ENCODE assay signal across 10 mouse cellular contexts in the genomic region with DNA sequence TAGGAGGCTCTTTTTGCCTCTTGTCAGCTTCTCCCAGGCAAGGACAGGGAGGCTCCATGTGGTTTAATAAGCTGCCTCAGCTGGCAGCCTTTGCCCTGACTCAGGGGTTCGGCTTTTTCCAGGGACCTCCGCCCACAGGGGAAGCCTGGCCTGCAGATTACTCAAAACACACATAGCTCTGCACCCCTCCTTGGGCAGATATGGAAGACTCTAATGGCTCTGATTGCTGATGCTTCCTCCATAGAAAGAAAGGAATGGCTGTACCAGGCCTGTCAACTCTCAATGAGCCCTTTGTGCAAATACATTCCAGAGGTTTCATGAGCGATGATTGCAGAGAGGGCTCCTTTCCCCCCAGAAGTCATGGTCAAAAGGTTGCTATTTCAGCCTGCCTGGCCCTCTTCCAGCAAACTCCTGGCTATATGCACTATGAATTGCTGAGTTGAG.
DNase-seq lines count a peak whose midpoint lies in the region; ATAC-seq and TF ChIP-seq lines count a peak whose summit lies in the region.
"Had no signal": no experiment of that assay in that cellular context is flagged by ENCODE, and none has a peak within 500 bp of the region (broad histone marks: within the 10 kb centered on the region; RNA-seq: fewer than 3 reads in every experiment).

No protein-coding gene starts in this region.

- H3K4me1 ChIP-seq in forebrain, embryonic 10.5 days, result peaks cover 11% of the 10 kb centered on the region
- peaks cover 5% of the 10 kb centered on the region; the same call in 1 of the 2 replicates for H3K4me1 ChIP-seq in forebrain, embryonic 15.5 days
- H3K4me1 ChIP-seq in hindbrain, embryonic 14.5 days (replicated peaks; ENCODE audit: control insufficient read depth, insufficient read depth, low read length), result no peaks in the 10 kb centered on the region
- no peaks in the 10 kb centered on the region for H3K4me1 ChIP-seq in stomach, postnatal 0 days (replicated peaks; ENCODE audit: control insufficient read depth, insufficient read depth)

- no peak for ATAC-seq in forebrain, embryonic 15.5 days (replicated peaks)
- ATAC-seq in hindbrain, embryonic 14.5 days (ENCODE audit: low FRiP score), result peak; percentile 48; the same call in 1 of the 2 replicates
- ATAC-seq in stomach, postnatal 0 days (ENCODE audit: low FRiP score, low TSS enrichment), result no peak; the same call in 1 of the 2 replicates

- no peaks in the 10 kb centered on the region for H3K9me3 ChIP-seq in forebrain, embryonic 10.5 days
- no peaks in the 10 kb centered on the region for H3K9me3 ChIP-seq in forebrain, embryonic 15.5 days
- H3K9me3 ChIP-seq in hindbrain, embryonic 14.5 days (ENCODE audit: control insufficient read depth, low read length), result no peaks in the 10 kb centered on the region
- H3K9me3 ChIP-seq in stomach, postnatal 0 days (ENCODE audit: control insufficient read depth, low read length), result no peaks in the 10 kb centered on the region

- DNase-seq in forebrain, embryonic 10.5 days (ENCODE audit: extremely low spot score, low spot score), result peak; percentile 14
- DNase-seq in urinary bladder, postnatal 14 days (ENCODE audit: low spot score), result peak; percentile 27
- DNase-seq in urinary bladder, postnatal 25 days (ENCODE audit: low spot score), result no peak
- no peak for DNase-seq in hindbrain, embryonic 14.5 days (ENCODE audit: low spot score)
- peak; percentile 26 for DNase-seq in stomach, postnatal 0 days (ENCODE audit: low spot score)
- no peak for DNase-seq in adipocyte (ENCODE audit: low spot score)
- no peak for DNase-seq in left cerebral cortex, adult 18-20 months (ENCODE audit: low spot score in 2 of 2)
- DNase-seq: B cell, adult 2 months had no signal

- no peaks in the 10 kb centered on the region for H3K36me3 ChIP-seq in forebrain, embryonic 10.5 days (replicated peaks)
- no peaks in the 10 kb centered on the region for H3K36me3 ChIP-seq in forebrain, embryonic 15.5 days
- no peaks in the 10 kb centered on the region for H3K36me3 ChIP-seq in hindbrain, embryonic 14.5 days (replicated peaks; ENCODE audit: control insufficient read depth, insufficient read depth)
- H3K36me3 ChIP-seq in stomach, postnatal 0 days (ENCODE audit: control insufficient read depth, insufficient read depth, low read length), result no peaks in the 10 kb centered on the region

- 47% methylated on average over 3 of the region's 3 CpGs for WGBS in forebrain, embryonic 10.5 days
- 17% methylated on average over 3 of the region's 3 CpGs for WGBS in forebrain, embryonic 15.5 days
- 17% methylated on average over 3 of the region's 3 CpGs for WGBS in hindbrain, embryonic 14.5 days
- 38% methylated on average over 3 of the region's 3 CpGs for WGBS in stomach, postnatal 0 days

- TF ChIP-seq EP300 in stomach, postnatal 0 days (optimal IDR thresholded peaks at IDR 0.05), result no peak

- no peak for TF ChIP-seq CTCF in stomach, postnatal 0 days (IDR thresholded peaks at IDR 0.05; ENCODE audit: low read depth)

- H3K27ac ChIP-seq in forebrain, embryonic 10.5 days, result peak overlapping the region; percentile 65
- no peak overlapping the region for H3K27ac ChIP-seq in forebrain, embryonic 15.5 days (replicated peaks)
- H3K27ac ChIP-seq in hindbrain, embryonic 14.5 days, result no peak overlapping the region
- H3K27ac ChIP-seq in stomach, postnatal 0 days (replicated peaks), result no peak overlapping the region

- no peak overlapping the region for H3K4me2 ChIP-seq in forebrain, embryonic 15.5 days (replicated peaks)
- H3K4me2 ChIP-seq in hindbrain, embryonic 14.5 days (replicated peaks), result no peak overlapping the region
- H3K4me2 ChIP-seq in stomach, postnatal 0 days (replicated peaks; ENCODE audit: low read depth), result no peak overlapping the region

- H3K27me3 ChIP-seq in forebrain, embryonic 10.5 days (ENCODE audit: poor library complexity, severe bottlenecking), result no peaks in the 10 kb centered on the region
- H3K27me3 ChIP-seq in forebrain, embryonic 15.5 days, result no peaks in the 10 kb centered on the region
- no peaks in the 10 kb centered on the region for H3K27me3 ChIP-seq in hindbrain, embryonic 14.5 days (ENCODE audit: control insufficient read depth, insufficient read depth, low read length)
- no peaks in the 10 kb centered on the region for H3K27me3 ChIP-seq in stomach, postnatal 0 days (ENCODE audit: control insufficient read depth, insufficient read depth, low read length)
- H3K27me3 ChIP-seq: megakaryocyte, embryonic 14.5 days had no signal

- no peak overlapping the region for H3K4me3 ChIP-seq in forebrain, embryonic 10.5 days
- no peak overlapping the region for H3K4me3 ChIP-seq in forebrain, embryonic 15.5 days
- no peak overlapping the region for H3K4me3 ChIP-seq in hindbrain, embryonic 14.5 days (replicated peaks; ENCODE audit: low read length)
- no peak overlapping the region for H3K4me3 ChIP-seq in stomach, postnatal 0 days (ENCODE audit: low read depth, low read length)
- H3K4me3 ChIP-seq: megakaryocyte, embryonic 14.5 days had no signal

- H3K9ac ChIP-seq in forebrain, embryonic 15.5 days (replicated peaks), result no peak overlapping the region
- H3K9ac ChIP-seq in hindbrain, embryonic 14.5 days, result no peak overlapping the region
- no peak overlapping the region for H3K9ac ChIP-seq in stomach, postnatal 0 days (ENCODE audit: low read length)

Comparison
In these comparisons a context has a peak if more than half of its experiments do, and no peak if none do; other contexts are left out.
1. DNase-seq: peak in forebrain, embryonic 10.5 days (single experiment), urinary bladder, postnatal 14 days (single experiment) and stomach, postnatal 0 days (single experiment); none in urinary bladder, postnatal 25 days (single experiment), hindbrain, embryonic 14.5 days (single experiment), adipocyte (single experiment) and left cerebral cortex, adult 18-20 months (0 of 2).